Comparison of ENCODE assay signal across 15 mouse cellular contexts in genomic region chr1:92405131-92405530, GRCm38 (mm10).
DNase-seq lines count a peak whose midpoint lies in the region; ATAC-seq and TF ChIP-seq lines count a peak whose summit lies in the region.
"Had no signal": no experiment of that assay in that cellular context is flagged by ENCODE, and none has a peak within 500 bp of the region (broad histone marks: within the 10 kb centered on the region; RNA-seq: fewer than 3 reads in every experiment).

No protein-coding gene starts in this region.

- no peak overlapping the region for H3K4me2 ChIP-seq in kidney, postnatal 0 days (ENCODE audit: low read length)
- H3K4me2 ChIP-seq in neural tube, embryonic 11.5 days (ENCODE audit: low read depth), result no peak overlapping the region
- H3K4me2 ChIP-seq: hindbrain, embryonic 13.5 days; liver, embryonic 11.5 days had no signal

- H3K36me3 ChIP-seq in kidney, postnatal 0 days (ENCODE audit: insufficient read depth, low read length), result no peaks in the 10 kb centered on the region
- no peaks in the 10 kb centered on the region for H3K36me3 ChIP-seq in neural tube, embryonic 11.5 days (ENCODE audit: control insufficient read depth, insufficient read depth, low read length)
- H3K36me3 ChIP-seq: hindbrain, embryonic 13.5 days had no signal

- H3K4me3 ChIP-seq in kidney, postnatal 0 days (replicated peaks; ENCODE audit: low read depth, low read length), result no peak overlapping the region
- no peak overlapping the region for H3K4me3 ChIP-seq in neural tube, embryonic 11.5 days (ENCODE audit: low read depth, low read length)
- H3K4me3 ChIP-seq: hindbrain, embryonic 13.5 days; megakaryocyte, embryonic 14.5 days had no signal

- no peak overlapping the region for H3K27ac ChIP-seq in kidney, postnatal 0 days
- no peak overlapping the region for H3K27ac ChIP-seq in neural tube, embryonic 11.5 days (ENCODE audit: low read depth, low read length)
- H3K27ac ChIP-seq: hindbrain, embryonic 13.5 days had no signal

- DNase-seq in frontal cortex, postnatal 36 days (ENCODE audit: low spot score in 2 of 2), result no peak
- no peak for DNase-seq in kidney, postnatal 0 days (ENCODE audit: low spot score)
- DNase-seq in kidney, adult 11 months, result no peak
- peak; percentile 15 for DNase-seq in neural tube, embryonic 11.5 days (ENCODE audit: low spot score)
- DNase-seq in neural tube, embryonic 10.5 days (ENCODE audit: extremely low spot score, low spot score), result no peak
- DNase-seq in spleen, postnatal 14 days (ENCODE audit: low spot score in 2 of 2), result no peak
- DNase-seq: adrenal gland, postnatal 10 days; cerebellum, adult 11 months; gastrocnemius, postnatal 25 days; thymus, postnatal 25 days had no signal

- peak; percentile 55 for ATAC-seq in frontal cortex, adult (ENCODE audit: low TSS enrichment)
- ATAC-seq in kidney, postnatal 0 days (replicated peaks; ENCODE audit: low FRiP score, low read depth), result no peak
- ATAC-seq in neural tube, embryonic 11.5 days (ENCODE audit: insufficient read depth, low FRiP score, low TSS enrichment), result no peak
- ATAC-seq in megakaryocyte, adult 5-6 weeks (ENCODE audit: poor library complexity, severe bottlenecking), result no peak

- H3K27me3 ChIP-seq in kidney, postnatal 0 days (ENCODE audit: insufficient read depth, low read length), result no peaks in the 10 kb centered on the region
- no peaks in the 10 kb centered on the region for H3K27me3 ChIP-seq in neural tube, embryonic 11.5 days (ENCODE audit: control insufficient read depth, insufficient read depth, low read length)
- H3K27me3 ChIP-seq: hindbrain, embryonic 13.5 days had no signal

- no peak overlapping the region for H3K9ac ChIP-seq in kidney, postnatal 0 days (ENCODE audit: low read depth, low read length)
- no peak overlapping the region for H3K9ac ChIP-seq in neural tube, embryonic 11.5 days (ENCODE audit: low read length)
- H3K9ac ChIP-seq: hindbrain, embryonic 13.5 days had no signal

- H3K4me1 ChIP-seq in kidney, postnatal 0 days (replicated peaks; ENCODE audit: insufficient read depth, low read length), result no peaks in the 10 kb centered on the region
- H3K4me1 ChIP-seq in neural tube, embryonic 11.5 days (ENCODE audit: control insufficient read depth, insufficient read depth, low read length), result 0 out of 2 replicates have a peak, but pooled peaks cover 3% of the 10 kb centered on the region
- H3K4me1 ChIP-seq: hindbrain, embryonic 13.5 days had no signal

- no peaks in the 10 kb centered on the region for H3K9me3 ChIP-seq in kidney, postnatal 0 days (replicated peaks; ENCODE audit: low read length)
- no peaks in the 10 kb centered on the region for H3K9me3 ChIP-seq in neural tube, embryonic 11.5 days (ENCODE audit: control insufficient read depth, low read length)
- H3K9me3 ChIP-seq: hindbrain, embryonic 13.5 days had no signal

- peak; percentile 37; the same call in 1 of the 2 replicates for TF ChIP-seq CTCF in kidney, postnatal 0 days (IDR thresholded peaks at IDR 0.05; ENCODE audit: low read depth)

- 68% methylated on average over 5 of the region's 5 CpGs for WGBS in kidney, postnatal 0 days
- 85% methylated on average over 5 of the region's 5 CpGs for WGBS in neural tube, embryonic 11.5 days
